Mouse (Mus musculus) intestine, embryonic 14.5 days (tissue): Measurements from ENCODE around the gene Gm10282. TPM values are rescaled to one million over a fixed set of nuclear protein-coding genes. Genes with fewer than 3 reads are reported as not detected.

Experiments
- polyA plus RNA-seq: library from polyadenylated mRNA; unstranded; fragments of >200 nt; fragmentation: Nextera tagmentation; extraction: Ambion mirVana; gene quantifications from 2 replicates; pipeline ENCODE4 v1.2.1, GENCODE M21; 2014

The Gm10282 gene
- polyA plus RNA-seq, 1 experiment from 2014 or later: 31.1 TPM

Other genes starting within 250 kb of the Gm10282 start
- 0.11 TPM in 1 of 2 replicates, not detected in the other for gene Olfr373, start 222.1 kb downstream of the Gm10282 start, polyA plus RNA-seq
- 0.08 and 0.28 TPM in 2 replicates for gene Olfr374, start 198.2 kb downstream of the Gm10282 start, polyA plus RNA-seq
- gene Tpm4, start 170.3 kb downstream of the Gm10282 start, polyA plus RNA-seq: 558 and 651 TPM in 2 replicates
- 104 and 105 TPM in 2 replicates for gene Rab8a, start 144.1 kb downstream of the Gm10282 start, polyA plus RNA-seq
- 0.81 and 1.1 TPM in 2 replicates for gene Hsh2d, start 115.6 kb downstream of the Gm10282 start, polyA plus RNA-seq
- not detected in 2 replicates for gene Cib3, start 92.4 kb downstream of the Gm10282 start, polyA plus RNA-seq
- gene Gm11034, start 91.6 kb downstream of the Gm10282 start, polyA plus RNA-seq: not detected in 2 replicates
- gene Fam32a, start 85.5 kb downstream of the Gm10282 start, polyA plus RNA-seq: 73.3 and 74.3 TPM in 2 replicates
- gene Ap1m1, start 65.2 kb downstream of the Gm10282 start, polyA plus RNA-seq: 108 and 118 TPM in 2 replicates
- 5.0 and 6.9 TPM in 2 replicates for gene Klf2, start 13.8 kb upstream of the Gm10282 start, polyA plus RNA-seq
- 60.6 and 61.9 TPM in 2 replicates for gene Eps15l1, start 116.2 kb upstream of the Gm10282 start, polyA plus RNA-seq
- 1.7 and 1.9 TPM in 2 replicates for gene Calr3, start 138.6 kb upstream of the Gm10282 start, polyA plus RNA-seq
- 13.3 and 15.4 TPM in 2 replicates for gene 1700030K09Rik, start 138.6 kb upstream of the Gm10282 start, polyA plus RNA-seq
- gene Cherp, start 170.0 kb upstream of the Gm10282 start, polyA plus RNA-seq: 64.0 and 64.3 TPM in 2 replicates
- gene Slc35e1, start 187.4 kb upstream of the Gm10282 start, polyA plus RNA-seq: 11.2 and 13.5 TPM in 2 replicates
- 13.9 and 14.9 TPM in 2 replicates for gene Med26, start 243.0 kb upstream of the Gm10282 start, polyA plus RNA-seq